Mouse (Mus musculus) layer of hippocampus, postnatal 10 days (tissue): ENCODE measurements around the gene Bri3bp. TPM values are rescaled to one million over a fixed set of nuclear protein-coding genes. Genes with fewer than 3 reads are reported as not detected.
A peak's percentile ranks its signal among the peaks of the same experiment; 100 is the strongest.
"Not testable (repeated sequence)": the region's sequence is repeated elsewhere in the genome, so short reads cannot be mapped to it uniquely, and the experiment has no call there.

Source experiments
- DNase-seq, 2 experiments: peaks; one replicate each; pipeline ENCODE4 v3.0.0; 2021; ENCODE audit warnings: low spot score in 2 of 2
- long read RNA-seq: library from polyadenylated mRNA; stranded (forward); transcript quantifications from one replicate; pipeline ENCODE4 v2.0.0, GENCODE M21; 2023
- total RNA-seq, 2 experiments: library from RNA; stranded (reverse); gene quantifications; 2 replicates each; pipeline ENCODE4 v1.2.3; 2021

The Bri3bp gene
- 10 to 100 TPM; 82.6 to 87.9 TPM for total RNA-seq
- long read RNA-seq, full-length matches to known transcripts = 28 of 36 reads
- long read RNA-seq, partial matches to known transcripts = 1 of 36 reads
- long read RNA-seq, other reads (novel, unspliced or antisense) = 7 of 36 reads

- DNase-seq = peak; percentile 59 to 66
Measured at GRCm38 (mm10) chr5:125441234-125442114, at the start of gene Bri3bp. Gene Bri3bp, plus strand, starts transcription at chr5:125441568.

GRCm38 (mm10) chr5:125391609-125392008, 49.8 kb upstream of the Bri3bp start:
- peak in 1 of 2 experiments; percentile 66 for DNase-seq

DNA sequence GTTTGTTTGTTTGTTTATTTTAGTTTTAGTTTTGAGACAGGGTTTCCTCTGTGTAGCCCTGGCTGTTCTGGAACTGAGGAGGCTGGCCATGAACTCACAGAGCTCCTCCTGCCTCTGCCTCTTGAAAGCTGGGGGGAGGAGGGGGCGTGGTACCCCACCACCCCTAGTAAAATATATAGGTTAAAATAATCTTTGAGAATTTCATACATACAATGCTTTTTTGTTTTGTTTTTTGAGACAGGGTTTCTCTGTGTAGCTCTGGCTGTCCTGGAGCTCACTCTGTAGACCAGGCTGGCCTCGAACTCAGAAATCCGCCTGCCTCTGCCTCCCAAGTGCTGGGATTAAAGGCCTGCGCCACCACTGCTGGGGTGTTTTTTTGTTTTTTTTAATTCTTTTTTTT, 49.2 kb upstream of the Bri3bp start:
- DNase-seq = not testable (repeated sequence)

GRCm38 (mm10) chr5:125392618-125392976, 48.8 kb upstream of the Bri3bp start:
- no peak for DNase-seq

GRCm38 (mm10) chr5:125392977-125393621, 48.3 kb upstream of the Bri3bp start:
- DNase-seq = peak; percentile 97 to 98

GRCm38 (mm10) chr5:125393622-125394603, 47.5 kb upstream of the Bri3bp start:
- DNase-seq = peak; percentile 67

DNA sequence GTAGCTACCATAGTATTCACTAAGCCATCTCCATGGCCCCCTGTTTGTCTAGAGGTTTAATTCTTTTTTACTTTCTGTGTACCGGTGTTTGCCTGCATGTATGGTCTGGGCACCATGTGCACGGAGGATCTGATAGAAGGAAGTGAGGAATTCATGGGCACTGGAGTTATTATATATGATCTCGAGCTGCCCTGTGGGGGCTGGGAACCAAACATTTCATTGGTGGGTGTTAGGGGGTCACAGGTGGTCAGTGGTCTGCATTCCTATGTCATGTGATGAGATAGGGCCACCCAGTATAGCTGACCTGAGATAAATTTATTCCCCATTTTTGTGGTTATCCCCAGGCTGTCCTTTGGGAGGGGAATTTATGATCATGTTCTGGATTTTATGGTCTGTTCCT, 46.4 kb upstream of the Bri3bp start:
- DNase-seq = no peak

- DNase-seq = no peak
Measured at GRCm38 (mm10) chr5:125400903-125401302, 40.5 kb upstream of the Bri3bp start.

GRCm38 (mm10) chr5:125402476-125402875, 38.9 kb upstream of the Bri3bp start:
- DNase-seq = no peak

- DNase-seq = no peak
Measured at GRCm38 (mm10) chr5:125402991-125403390, 38.4 kb upstream of the Bri3bp start.

GRCm38 (mm10) chr5:125403481-125404465, 37.6 kb upstream of the Bri3bp start:
- DNase-seq = peak; percentile 81 to 85

- DNase-seq = no peak
Measured at GRCm38 (mm10) chr5:125404536-125404902, 36.8 kb upstream of the Bri3bp start.

DNA sequence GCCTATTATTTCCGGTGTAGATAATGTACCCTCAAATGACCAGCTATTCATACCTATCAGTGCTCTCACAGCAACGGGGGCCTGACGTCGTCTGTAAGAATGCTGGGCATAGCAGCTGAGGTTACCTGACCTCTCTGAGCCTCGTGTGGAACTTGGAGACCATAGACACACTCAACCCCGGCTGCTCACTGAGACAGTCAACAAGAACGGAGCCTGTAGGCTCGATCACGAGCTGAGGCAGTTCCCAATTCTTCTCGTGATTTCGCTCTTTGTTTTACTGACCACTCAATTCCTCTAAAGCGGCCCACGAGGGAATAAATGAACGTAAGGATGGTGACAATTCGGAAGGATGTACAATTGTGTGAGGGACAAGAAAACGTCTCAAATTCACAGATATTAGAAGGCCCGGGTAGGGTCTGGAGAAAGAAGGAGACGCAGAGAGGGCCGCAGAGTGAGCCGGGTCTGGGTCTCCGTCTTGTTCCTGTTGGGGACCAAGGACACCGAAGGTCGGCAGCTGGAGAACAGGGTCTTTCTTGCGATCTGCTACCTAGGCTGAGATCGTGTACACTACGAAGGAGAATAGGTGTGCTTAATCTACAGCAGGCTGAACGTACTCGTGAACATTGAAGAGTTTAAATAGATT, 36.3 kb upstream of the Bri3bp start:
- DNase-seq = peak in 1 of 2 experiments; percentile 80

DNA sequence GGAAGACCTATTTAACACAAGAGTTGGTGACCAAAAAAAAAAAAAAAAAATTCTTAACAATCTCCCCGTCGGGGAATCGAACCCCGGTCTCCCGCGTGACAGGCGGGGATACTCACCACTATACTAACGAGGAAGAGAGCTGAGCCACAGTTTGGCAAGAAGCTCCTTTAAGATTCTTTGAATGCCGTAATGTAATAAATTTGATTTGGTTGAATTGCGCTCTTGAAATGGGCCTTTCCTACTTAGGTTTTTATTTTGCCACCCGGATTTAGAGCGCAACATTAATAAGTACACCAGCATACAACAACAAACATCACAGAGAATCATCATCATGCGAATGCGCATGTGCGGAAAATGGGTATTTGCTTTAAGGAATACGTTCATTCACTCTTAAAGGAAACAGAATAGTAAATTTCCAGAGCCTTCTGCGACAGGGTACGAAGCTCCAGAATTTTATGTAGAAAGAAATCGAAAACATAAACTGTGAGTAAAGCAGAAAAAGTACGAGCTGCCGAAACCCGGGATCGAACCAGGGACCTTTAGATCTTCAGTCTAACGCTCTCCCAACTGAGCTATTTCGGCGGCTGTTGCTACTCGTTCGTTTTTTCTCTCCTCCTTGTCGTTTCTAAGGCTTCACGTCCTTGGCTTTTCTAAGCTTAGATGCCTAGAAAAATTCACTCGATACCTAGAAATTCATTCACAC, 35.7 kb upstream of the Bri3bp start:
- peak; percentile 92 to 93 for DNase-seq

DNA sequence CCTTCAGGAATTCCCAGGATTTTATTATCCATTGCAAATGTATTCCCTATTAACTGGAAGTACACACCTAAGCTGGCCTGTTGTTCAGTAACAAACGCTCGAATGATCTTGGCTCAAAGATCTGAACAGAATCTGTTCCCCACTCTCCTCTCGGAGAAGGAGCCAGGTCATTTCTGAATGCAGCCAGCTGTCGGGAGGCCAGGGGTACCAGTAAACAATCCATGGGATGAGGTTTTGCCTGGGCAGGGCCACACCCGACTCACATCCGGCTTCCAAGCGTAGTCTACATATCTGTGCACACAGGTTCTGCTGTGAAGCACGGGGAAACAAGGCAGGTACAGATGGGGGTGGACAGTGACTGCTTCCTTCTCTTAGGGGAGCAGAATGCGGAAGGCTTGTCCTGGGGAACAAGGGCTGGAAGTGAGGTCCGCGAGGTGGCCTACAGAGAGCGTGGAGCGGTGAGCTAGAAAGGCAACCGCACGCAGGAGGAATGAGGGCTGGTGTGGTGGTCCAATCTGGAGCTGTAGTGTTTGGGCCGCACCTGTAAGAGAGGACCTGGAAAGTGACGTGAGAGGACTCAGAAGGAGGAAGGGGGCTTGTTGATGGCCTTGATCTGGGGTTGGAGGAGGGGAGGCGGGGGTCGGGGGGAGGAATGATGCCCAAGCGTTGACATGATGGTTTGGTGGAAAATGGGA, 34.9 kb upstream of the Bri3bp start:
- DNase-seq = peak; percentile 65 to 70

GRCm38 (mm10) chr5:125407020-125407830, 34.1 kb upstream of the Bri3bp start:
- no peak for DNase-seq

- DNase-seq = no peak
Measured at GRCm38 (mm10) chr5:125407910-125408575, 33.3 kb upstream of the Bri3bp start.
